Mouse (Mus musculus): Measurements from ENCODE around the gene Cct5. TPM values are rescaled to one million over a fixed set of nuclear protein-coding genes. Genes with fewer than 3 reads are reported as not detected.

The Cct5 gene
- total RNA-seq, 1 experiment from 2014 or later: 236 TPM

Other genes starting within 250 kb of the Cct5 start
- gene Ankrd33b, start 234.1 kb downstream of the Cct5 start, total RNA-seq (2017): 0.97 to 11.6 TPM (median 9.1 TPM) in 3 replicates
- 0.29 to 3.7 TPM (median 1.2 TPM) in 3 replicates for gene Ropn1l, start 148.1 kb downstream of the Cct5 start, total RNA-seq (2017)
- gene March6, start 70.8 kb downstream of the Cct5 start, total RNA-seq (2017): 34.1 to 61.0 TPM (median 34.3 TPM) in 3 replicates
- gene Cmbl, start 36.4 kb downstream of the Cct5 start, total RNA-seq (2017): not detected in 3 replicates
- 6.8 to 10.1 TPM (median 7.3 TPM) in 3 replicates for gene Fam173b, start within 50 bp of the Cct5 start, total RNA-seq (2017)

Data from monocyte, adult 5-6 weeks (primary cell).